Mouse (Mus musculus) frontal cortex, postnatal 14 days (tissue): ENCODE results near the gene Mrps16.

ENCODE experiments used
- DNase-seq, 2 experiments: peaks; one replicate each; pipeline ENCODE4 v3.0.0; 2022; ENCODE audit warnings: low spot score in 2 of 2

Mrps16 gene

GRCm38 (mm10) chr14:20368271-20368670 lies 25.2 kb downstream of the Mrps16 start:
- no peak for DNase-seq

- DNase-seq = no peak
These were observed 30.2 kb downstream of the Mrps16 start for GRCm38 (mm10) chr14:20363230-20363629.

GRCm38 (mm10) chr14:20347991-20348541 lies 45.4 kb downstream of the Mrps16 start, which contains the start of the genes Ecd and Fam149b:
TSS of gene Ecd (minus strand) at chr14:20348121.
TSS of gene Fam149b (plus strand) at chr14:20348162.
- peak; percentile 89 to 90 for DNase-seq

- DNase-seq = peak in 1 of 2 experiments; percentile 15
These were observed 45.9 kb downstream of the Mrps16 start for GRCm38 (mm10) chr14:20347441-20347990.

- no peak for DNase-seq
These were observed 47.5 kb downstream of the Mrps16 start for GRCm38 (mm10) chr14:20345885-20346284.

GRCm38 (mm10) chr14:20340866-20341265 lies 52.6 kb downstream of the Mrps16 start:
- no peak for DNase-seq

- no peak for DNase-seq
These were observed 53.3 kb downstream of the Mrps16 start for GRCm38 (mm10) chr14:20340149-20340548.

- DNase-seq = no peak
These were observed 54.0 kb downstream of the Mrps16 start for GRCm38 (mm10) chr14:20339415-20339814.
